Mouse (Mus musculus) subcutaneous adipose tissue, adult 2 months (tissue): ENCODE measurements around the gene Kcnh8. TPM values are rescaled to one million over a fixed set of nuclear protein-coding genes. Genes with fewer than 3 reads are reported as not detected.

Experiments used
- polyA plus RNA-seq: library from polyadenylated mRNA; depleted of rRNA; stranded (reverse); fragments of >200 nt; gene quantifications from 2 replicates; pipeline ENCODE4 v1.2.3, GENCODE M21; 2012; ENCODE audit warnings: low replicate concordance; rRNA removed

The Kcnh8 gene
- 0.12 TPM in 1 of 2 replicates, not detected in the other for polyA plus RNA-seq

GRCm38 (mm10) chr17:52602093-52602780 is at the start of gene Kcnh8:
Kcnh8 (plus strand) TSS chr17:52602709.

